Mouse (Mus musculus) retina, embryonic 14.5 days (tissue): Measurements from ENCODE around the gene Baz2b.
A peak's percentile ranks its signal among the peaks of the same experiment; 100 is the strongest.

Source experiments
- DNase-seq: peaks from one replicate; pipeline ENCODE4 v3.0.0-alpha.2; 2015; ENCODE audit warnings: low spot score

Gene Baz2b

DNA sequence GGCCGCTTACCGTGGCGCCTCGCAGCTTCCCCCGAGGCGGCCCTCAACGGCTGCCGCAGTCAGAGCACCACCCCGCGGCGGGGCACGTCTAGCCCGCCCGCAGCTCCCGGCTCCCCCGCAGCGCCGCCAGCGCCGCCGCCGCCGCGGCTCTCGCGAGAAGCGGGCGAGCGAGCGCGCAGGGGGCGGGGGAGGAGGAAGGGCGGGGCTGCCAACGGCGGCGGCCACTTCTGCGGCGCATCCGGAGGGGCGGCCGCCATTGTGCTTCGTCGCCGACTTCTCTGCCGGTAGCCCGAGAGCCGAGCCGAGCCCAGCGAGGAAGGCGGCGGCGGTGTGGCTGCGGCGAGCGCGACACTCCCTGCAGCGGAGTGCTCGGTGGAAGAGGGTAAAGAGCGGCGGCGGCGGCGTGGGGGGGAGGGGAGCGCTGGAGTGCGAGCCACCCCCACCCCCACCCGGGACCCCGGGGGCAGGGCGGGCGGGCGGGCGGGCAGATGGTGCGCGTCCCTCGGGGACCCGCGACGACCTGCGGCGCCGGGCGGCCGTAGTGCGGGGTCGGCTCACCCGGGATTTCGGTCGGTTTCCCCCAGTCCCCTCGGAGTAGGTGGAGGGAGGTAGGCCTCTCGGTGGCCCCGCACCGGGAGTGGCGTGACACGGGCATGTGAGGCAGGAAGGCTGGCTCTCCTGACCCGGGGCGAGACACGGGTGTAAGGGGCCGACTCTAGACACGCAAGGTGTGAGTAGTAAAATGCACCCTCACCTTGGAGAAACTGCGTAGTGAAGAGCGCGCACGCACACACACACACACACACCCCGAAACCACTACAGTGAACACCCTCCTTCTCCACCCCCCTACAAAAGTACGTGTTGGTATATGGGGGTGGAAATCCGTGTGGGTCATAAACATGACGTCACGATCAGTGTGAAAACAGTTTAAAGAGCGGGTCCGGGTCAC, at the start of gene Baz2b, which contains the start of gene March7:
Gene Baz2b (minus strand): TSS at position 137 of the 949 bp plus-strand sequence.
Gene March7 (plus strand): TSS at position 185 of the 949 bp plus-strand sequence.
- peak; percentile 90 for DNase-seq

DNA sequence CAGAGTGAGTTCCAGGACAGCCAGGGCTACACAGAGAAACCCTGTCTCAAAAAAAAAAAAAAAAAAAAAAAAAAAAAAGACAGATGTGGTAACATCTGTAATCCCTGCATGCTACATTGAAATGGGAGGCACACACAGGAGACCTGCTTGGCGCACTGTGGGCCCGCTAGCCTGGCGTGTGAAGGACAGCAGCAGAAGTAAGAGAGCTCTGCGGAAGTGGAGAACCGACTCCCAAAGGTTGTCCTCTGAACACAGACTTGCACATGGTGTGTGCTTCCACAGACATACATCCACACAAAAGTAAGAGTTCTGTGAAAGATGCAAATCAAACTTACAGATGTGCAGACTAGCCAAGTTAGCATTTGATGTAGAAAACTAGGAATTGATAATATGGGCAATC, 49.5 kb upstream of the Baz2b start:
- DNase-seq: no peak

DNA sequence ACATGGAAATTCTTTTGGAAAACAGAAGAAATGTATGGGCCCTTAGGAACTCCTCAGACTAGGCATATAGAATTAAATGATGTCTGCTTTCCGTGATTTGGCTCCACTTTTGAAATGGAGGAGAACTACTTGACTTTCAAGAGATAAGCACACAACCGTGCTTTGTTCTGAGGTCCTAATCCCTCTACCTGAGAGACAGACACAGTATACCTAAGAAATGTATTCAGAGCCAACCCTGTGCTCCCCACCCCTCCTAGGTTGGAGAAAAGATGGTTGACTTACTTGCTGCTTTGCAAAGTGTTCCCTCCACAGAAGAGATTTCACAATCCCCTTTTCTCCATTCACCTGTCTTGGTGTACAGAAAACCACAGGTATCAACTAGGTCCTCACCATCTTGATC, 47.1 kb upstream of the Baz2b start:
- no peak for DNase-seq

DNA sequence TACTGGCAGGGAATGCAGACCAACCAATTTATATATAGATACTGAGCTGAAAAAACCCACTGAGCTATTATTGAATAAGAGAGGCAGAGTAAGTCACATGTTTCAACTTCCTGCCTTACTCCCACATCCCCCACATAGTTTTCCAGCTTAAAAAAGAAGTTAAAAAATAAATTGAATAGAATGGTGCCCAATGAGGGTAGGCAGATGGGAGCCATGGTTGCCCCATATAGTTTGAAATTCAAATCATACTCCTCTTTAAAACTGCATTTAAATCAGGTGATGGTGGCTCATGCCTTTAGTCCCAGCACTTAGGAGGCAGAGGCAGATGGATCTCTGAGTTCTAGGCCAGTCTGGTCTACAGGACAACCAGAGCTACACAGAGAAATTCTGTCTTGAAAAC, 43.9 kb upstream of the Baz2b start:
- no peak for DNase-seq

DNA sequence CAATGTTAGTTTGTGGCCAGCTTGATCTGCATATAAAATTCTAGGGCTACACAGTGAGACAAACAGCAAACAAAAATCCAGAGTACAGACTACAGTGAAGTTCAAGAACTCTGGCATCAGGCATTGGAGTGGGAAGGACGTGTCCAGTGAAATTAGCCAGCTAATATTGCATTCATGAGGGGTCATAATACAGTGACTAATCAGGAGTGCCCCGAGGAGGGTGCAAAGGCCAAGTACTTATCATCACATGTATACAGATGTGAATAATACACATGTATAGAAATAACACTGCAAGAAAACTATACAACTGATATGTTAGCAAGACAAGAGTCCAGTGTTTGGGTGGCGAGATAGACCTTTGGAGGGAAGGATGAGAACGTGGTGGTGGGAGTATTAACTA, 43.1 kb upstream of the Baz2b start:
- DNase-seq: no peak

DNA sequence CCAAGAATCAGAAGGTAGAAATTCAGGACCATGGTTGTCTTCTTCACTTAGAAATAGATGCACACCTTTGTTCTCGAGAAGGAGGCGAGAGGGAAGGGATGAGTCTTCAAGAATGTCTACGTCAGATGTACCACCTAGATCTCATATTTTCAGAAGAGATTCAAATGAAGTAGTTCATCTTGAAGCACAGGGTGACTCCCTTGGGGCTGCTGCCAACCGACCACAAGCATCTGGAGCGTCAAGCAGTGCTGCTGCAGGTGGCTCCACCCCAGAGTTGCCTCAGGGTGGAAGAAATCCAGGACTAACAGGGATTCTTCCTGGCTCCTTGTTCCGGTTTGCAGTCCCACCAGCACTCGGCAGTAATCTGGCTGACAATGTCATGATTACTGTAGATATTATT, 24.9 kb upstream of the Baz2b start:
- no peak for DNase-seq

DNA sequence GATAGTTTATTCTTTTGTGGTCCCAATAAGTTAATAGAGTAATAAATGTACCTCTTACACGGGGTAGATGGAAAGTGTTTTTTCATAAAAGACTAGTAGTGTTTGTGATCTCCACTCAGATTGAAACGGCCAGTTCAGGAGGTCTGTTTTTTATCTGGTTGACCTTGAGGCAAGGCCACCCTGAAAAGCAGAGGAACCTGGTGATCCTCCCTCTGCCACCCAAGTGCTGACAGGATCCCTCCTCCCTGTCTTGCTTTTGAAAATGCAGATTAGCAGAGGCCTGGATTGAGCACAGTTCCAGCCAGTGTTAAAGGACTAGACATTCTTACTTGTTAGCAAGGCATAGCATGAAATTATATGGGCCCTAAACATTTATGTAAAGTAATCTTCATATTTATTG, 23.5 kb upstream of the Baz2b start:
- no peak for DNase-seq

DNA sequence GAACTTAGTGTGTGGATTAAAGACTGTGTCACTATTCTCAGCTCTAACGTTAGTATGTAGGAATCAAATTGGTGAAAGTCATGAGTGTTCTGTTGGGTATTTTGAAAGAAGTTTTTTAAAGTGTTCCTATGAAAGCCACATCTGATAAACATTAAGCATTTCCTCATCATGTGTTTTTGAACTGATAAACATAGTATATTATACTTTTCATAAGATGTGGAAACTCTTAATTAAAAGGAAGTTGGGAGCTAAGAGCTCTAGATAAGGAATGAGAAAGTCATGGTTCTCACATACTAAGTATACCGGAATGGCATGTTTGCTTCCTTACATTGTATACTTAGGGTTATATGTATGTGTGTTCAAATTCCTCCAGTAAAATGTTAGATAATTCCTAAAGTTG, 20.7 kb upstream of the Baz2b start:
- DNase-seq: no peak

DNA sequence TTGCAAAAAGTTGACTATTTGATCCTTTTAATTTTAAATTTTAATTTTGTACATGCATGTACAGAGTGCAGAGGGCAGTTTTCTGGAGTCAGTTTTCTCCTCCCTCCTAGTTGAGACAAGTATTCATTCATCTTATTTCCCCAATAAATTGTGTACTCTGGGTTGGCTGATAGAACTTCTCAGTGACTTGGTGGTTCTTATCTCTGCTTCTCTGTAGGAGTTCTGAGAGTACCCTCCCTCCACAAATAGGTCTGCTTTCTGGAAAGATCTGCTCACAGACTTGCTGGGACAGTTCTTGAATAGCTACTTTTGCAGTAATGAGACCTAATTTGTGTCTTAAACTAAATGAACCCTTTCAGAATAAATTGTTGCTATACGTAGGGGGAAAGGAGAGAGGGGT, 18.8 kb upstream of the Baz2b start:
- DNase-seq: no peak

DNA sequence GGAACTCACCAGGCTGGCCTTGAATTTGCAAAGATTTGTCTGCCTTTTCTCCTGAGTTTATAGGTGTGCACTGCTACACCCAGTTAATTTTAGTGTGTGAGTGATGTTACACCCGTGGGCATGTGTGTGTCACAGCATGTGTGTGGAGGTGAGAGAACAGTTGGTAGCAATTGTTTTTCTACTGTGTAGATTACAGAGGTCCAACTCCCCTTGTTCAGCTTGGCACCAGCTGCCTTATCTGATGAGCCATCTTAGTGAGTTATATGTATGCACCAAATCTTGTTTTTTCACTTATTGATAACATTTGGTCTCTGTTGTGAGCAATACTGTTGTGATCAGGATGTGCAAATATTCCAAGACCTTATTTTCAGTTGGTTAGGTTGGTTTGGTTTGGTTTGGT, 13.8 kb upstream of the Baz2b start:
- no peak for DNase-seq

DNA sequence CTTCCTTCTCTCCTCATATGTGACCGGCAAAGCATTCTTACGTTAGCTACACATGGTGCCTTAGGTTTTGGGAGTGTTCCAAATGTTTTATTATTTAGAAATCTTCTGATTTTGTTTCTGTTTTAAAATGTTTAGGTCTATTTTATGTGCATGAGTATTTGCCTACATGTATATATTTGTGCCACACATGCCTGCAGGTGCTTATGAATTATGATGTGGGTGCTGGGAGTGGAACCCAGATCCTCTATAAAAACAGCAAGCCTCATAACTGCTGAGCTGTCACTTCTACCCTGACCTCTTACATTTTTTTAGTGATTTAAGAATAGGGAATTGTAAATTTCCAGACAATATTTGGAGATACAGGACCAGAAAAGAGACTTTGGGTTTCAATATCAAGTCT, 12.3 kb upstream of the Baz2b start:
- no peak for DNase-seq

DNA sequence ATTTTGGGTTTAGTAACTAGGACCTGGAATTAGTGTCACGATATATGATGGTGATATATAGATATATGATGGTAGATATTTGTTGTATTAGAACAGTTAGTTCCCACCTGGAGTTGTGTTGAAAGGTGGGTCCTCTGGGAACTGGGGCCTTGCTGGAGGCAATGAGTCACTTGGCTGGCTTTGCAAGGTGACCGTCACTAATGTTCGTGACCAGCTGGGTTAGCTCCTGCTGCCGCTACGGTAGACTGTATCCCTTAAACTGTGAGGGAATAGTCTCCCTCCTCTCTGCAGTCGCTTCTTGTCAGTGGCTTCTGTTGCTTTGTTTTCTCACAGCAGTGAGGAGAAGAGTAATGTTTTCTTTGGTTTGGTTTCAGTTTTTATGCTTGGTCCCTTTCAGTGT, 11.6 kb upstream of the Baz2b start:
- no peak for DNase-seq

DNA sequence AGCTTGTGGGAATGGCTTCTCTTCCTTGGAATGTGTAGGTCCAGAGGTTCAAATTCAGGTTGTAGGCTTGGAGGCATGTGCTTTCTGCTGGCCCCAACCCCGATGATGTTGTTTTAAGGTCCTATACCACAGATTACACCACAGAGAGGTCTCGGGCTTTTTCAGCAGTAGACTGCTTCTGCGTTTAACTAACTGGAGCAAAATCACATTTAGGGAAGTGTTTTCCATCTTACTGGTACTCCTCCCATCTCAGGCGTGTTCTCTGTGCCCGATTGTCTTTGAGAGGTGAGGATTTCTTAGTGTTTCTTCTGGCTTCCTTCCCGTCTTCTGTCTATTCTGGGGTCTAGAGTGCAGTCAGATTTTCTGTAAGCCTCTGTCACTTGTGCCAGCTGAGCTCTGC, 8.0 kb upstream of the Baz2b start:
- DNase-seq: no peak

DNA sequence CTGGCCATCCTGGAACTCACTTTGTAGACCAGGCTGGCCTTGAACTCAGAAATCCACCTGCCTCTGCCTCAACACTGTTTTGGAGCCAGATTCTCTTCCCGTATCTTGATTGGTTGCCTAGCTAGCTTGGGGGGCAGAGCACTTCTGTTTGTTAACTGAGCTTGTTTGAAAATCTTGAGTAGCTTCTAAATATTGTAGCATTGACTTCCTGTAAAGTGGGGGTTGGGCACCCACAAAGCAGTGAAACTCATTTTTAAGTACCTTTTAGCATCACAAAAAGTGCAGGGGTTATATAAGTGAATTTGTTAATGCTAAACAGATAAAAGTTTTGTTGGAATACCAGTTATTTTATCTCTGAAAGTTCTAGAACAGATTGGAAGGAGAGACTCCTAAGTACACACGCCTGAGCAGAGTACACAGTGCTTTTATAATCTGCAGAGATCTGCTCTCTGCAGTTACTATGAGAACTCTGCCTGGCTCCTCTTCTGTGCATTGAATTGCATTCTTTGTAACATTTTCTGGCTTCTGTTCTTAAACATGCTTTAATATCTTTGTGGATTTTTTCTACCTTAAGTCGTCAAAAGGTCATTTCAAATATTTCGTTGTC, 7.0 kb upstream of the Baz2b start:
- no peak for DNase-seq

DNA sequence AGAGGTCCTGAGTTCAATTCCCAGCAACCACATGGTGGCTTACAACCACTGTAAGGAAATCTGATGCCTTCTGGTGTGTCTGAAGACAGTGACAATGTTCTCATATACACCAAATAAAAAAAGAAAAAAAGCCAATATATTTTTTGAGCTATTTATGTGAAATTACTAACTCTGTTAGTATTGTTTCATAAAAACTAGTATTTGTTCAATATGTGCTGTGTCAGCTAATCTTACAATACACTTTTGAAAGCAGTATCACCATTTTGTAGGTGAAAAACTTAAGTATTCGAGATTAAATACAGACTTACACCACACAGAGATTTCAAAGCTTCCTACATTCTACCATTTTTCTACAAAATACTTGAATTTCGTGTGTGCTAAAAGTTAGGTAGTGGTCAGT, 5.0 kb upstream of the Baz2b start:
- DNase-seq: no peak

DNA sequence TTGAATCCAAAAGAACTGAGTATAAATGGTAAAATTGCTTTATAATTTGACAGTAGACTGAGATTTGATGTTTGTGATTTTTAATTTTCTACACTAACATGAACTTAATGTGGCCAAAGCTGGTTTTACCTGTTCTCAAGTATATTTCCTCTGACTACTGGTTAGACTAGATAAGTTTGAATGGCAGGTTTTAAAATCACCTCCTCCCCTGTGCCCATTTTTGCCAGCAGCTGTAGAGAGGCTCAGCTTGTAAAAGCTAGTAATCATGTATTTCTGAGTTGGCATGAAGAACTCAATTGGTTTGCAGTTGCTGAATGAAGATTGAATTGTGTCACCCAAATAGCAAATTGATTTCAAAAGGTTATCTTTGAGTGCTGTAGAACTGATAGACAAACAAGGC, 2.8 kb upstream of the Baz2b start:
- no peak for DNase-seq

DNA sequence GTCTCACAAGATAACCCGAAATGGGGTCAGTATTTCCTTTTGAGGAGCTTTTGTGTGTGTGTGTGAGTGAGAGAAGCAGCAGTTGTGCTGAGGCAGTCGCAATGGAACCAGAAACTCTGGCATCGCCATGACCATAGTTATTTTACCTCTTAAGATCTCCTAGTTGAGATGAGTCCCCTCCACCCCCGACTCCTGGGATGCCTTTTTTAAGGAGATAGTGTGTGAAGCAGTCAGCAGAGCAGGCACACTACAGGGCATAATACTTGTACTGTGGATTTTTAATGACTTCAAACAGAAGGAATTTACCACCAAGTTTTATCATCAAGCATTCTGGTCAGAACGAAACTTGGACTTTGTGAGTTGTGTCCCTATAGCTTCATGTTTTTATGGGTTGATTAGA, 1.2 kb upstream of the Baz2b start:
- peak; percentile 25 for DNase-seq

DNA sequence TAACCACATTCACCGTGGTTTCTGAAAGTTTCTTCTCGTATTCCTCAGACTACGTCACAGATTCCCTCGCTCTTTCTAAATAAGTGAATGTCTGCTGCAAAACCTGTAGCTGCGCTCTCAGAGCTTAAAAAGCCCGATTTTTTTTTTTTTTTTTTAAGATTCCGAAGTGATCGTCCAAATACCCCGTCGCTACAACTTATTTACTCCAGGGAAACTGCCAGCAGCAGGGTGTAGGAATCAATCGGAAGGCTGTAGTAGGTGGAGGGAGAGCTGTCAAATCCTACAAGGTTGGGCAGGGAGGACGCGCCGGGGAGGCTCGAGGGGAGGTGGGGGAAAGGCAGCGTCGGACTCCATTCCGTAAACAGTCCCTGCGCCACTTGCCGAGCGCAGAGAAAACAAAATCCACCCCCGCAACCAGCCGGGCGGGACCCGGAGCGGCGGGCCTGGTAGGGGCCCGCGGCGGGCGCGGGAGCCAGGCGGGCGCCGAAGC, 472 bp downstream of the Baz2b start:
- DNase-seq: peak; percentile 59

DNA sequence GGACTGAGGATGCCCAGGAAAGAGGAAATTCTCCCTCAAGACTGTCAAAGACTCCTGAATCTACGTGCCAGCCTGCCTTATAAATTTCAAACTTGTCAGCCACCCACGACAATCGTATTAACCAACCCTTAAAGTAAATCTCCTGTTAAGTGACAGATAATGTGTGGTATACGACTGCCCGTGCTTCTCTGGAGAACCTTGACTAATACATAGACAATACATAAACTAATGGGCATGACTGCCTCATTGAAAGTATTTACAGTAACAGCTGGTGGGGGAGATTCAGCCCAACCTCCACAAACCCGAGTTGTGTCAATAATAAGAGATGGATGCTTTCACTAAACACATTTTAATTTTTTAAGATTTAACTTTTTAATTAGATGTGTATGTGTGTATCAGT, 3.8 kb downstream of the Baz2b start:
- no peak for DNase-seq

DNA sequence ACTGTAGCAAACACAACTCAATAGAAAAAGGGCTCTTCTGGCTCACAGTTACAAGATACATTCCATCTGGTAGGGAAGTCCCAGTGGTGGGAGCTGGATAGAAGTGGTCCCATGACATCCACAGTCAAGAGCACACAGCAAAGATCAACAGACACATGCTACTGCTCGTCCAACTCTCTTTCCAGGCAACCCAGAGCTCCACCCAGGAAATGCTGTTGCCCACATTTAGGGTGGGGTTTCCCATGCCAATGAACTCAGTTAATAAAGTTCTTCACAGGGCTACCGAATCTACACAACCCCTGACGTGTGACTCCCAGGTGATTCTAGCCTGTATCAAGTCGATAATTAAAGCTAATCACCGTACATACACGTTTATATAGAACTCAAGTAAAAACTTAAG, 5.5 kb downstream of the Baz2b start:
- no peak for DNase-seq

DNA sequence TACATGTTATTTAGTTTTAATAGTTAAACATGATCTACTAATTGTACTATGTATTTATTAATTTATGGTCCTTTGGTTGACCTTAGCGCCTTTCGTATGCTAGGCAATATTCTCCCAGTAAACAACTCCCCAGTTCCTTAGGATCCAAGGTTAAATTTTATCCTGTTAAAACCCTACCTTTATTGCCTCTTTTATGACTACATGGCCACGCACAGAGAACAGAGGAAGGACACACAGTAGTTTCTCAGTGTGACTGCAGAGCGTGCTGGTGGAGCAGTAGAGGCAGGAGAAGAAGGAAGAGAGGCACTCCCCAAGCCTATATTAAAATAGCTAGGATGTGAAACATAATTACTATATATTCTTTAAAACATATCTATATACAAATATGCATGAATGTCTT, 5.9 kb downstream of the Baz2b start:
- DNase-seq: no peak

DNA sequence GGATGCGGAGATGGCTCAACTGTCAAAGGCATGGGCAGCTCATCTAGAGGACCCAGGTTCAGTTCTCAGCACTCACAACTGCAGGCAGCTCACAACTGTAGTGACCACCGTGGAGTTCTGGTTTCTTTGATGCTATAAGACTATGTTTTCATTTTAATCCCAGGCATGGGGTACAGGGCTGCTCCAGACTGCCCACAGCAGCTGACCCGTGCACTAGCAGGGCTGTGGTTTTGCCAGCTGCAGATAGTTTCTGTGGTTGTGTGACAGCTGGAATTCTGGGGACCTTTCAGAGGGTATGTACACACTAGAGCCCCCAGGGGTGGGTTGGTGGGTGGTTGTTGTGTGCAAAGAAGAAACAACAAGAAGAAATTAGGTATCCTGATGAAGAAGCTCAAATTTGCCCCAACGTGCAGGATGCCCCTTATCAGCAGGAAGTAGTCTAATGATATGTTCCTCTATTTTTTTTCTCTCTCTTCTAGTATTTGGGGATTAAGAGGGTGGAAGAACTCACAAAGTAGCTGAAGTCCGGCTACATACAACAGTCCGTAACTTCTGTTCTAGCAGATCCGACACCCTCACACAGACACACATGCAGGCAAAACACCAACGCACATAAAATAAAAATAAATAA, 6.6 kb downstream of the Baz2b start:
- DNase-seq: no peak

DNA sequence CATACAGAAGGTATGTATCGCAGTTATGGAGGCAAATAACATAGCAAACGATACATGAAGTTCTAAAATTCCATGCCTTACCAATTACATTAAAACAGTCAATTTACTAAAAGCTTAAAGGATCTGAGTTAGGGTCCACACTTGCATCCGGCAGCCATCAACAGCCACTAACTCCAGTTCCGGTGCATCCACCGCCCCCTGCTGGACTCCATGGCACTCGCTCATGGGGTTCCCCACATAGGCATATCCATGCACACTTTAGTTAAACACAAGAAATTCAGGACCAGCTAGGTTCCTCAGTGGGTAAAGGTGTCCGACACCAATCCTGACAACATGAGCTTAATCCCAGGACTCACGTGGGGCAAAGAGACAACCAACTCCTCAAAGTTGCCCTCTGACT, 9.0 kb downstream of the Baz2b start:
- DNase-seq: peak; percentile 77
